Mouse (Mus musculus): ENCODE measurements at regions not wholly inside any gene's neighbourhood (a gene's known extent, or its start where the extent isn't known, plus 50 kb on each side); places are given as distances from the start of the nearest gene placed in this dataset.

GRCm38 (mm10) chr11:112044455-112044854 lies 737.6 kb upstream of the Sox9 start:
- Histone ChIP-seq H3K4me1 (ENCODE audit: insufficient read depth, low read length) (no peaks in the 10 kb centered on the region), H3K27ac (ENCODE audit: low read depth, low read length) (no peak overlapping the region), H3K9ac (replicated peaks; ENCODE audit: low read length, poor library complexity, severe bottlenecking) (no peak overlapping the region), H3K4me2 (ENCODE audit: low read depth, low read length, poor library complexity, severe bottlenecking) (no peak overlapping the region), H3K36me3 (ENCODE audit: insufficient read depth, low read length) (no peaks in the 10 kb centered on the region), H3K4me3 (ENCODE audit: low read depth, low read length) (no peak overlapping the region), H3K27me3 (ENCODE audit: insufficient read depth, low read length) (no peaks in the 10 kb centered on the region), H3K9me3 (ENCODE audit: low read length) (no peaks in the 10 kb centered on the region)
- 49% methylated on average over 5 of the region's 5 CpGs for WGBS
- no peak for TF ChIP-seq CTCF (IDR thresholded peaks at IDR 0.05)
- ATAC-seq (ENCODE audit: low FRiP score) (no peak), DNase-seq (ENCODE audit: low spot score) (no peak)

GRCm38 (mm10) chr11:112045353-112045752 lies 736.7 kb upstream of the Sox9 start:
- DNase-seq (ENCODE audit: low spot score) (no peak), ATAC-seq (ENCODE audit: low FRiP score) (no peak)
- TF ChIP-seq CTCF (IDR thresholded peaks at IDR 0.05): no peak
- H3K27ac ChIP-seq (ENCODE audit: low read depth, low read length): no peak overlapping the region
- H3K9me3 ChIP-seq (ENCODE audit: low read length): no peaks in the 10 kb centered on the region
- H3K36me3 ChIP-seq (ENCODE audit: insufficient read depth, low read length): no peaks in the 10 kb centered on the region
- no peaks in the 10 kb centered on the region for H3K4me1 ChIP-seq (ENCODE audit: insufficient read depth, low read length)
- no peak overlapping the region for H3K4me3 ChIP-seq (ENCODE audit: low read depth, low read length)
- 97% methylated on average over 2 of the region's 2 CpGs for WGBS
- H3K27me3 ChIP-seq (ENCODE audit: insufficient read depth, low read length): no peaks in the 10 kb centered on the region
- H3K4me2 ChIP-seq (ENCODE audit: low read depth, low read length, poor library complexity, severe bottlenecking): no peak overlapping the region
- no peak overlapping the region for H3K9ac ChIP-seq (replicated peaks; ENCODE audit: low read length, poor library complexity, severe bottlenecking)

GRCm38 (mm10) chr11:112050362-112050761 lies 731.7 kb upstream of the Sox9 start:
- TF ChIP-seq CTCF (IDR thresholded peaks at IDR 0.05): no peak
- no peak for ATAC-seq (ENCODE audit: low FRiP score)
- no peak for DNase-seq (ENCODE audit: low spot score)

GRCm38 (mm10) chr11:112055591-112055990 lies 726.4 kb upstream of the Sox9 start:
- WGBS: 39% methylated on average over 6 of the region's 6 CpGs
- Histone ChIP-seq H3K9me3 (ENCODE audit: low read length) (no peaks in the 10 kb centered on the region), H3K36me3 (ENCODE audit: insufficient read depth, low read length) (no peaks in the 10 kb centered on the region), H3K27me3 (ENCODE audit: insufficient read depth, low read length) (no peaks in the 10 kb centered on the region), H3K4me3 (ENCODE audit: low read depth, low read length) (no peak overlapping the region), H3K4me1 (ENCODE audit: insufficient read depth, low read length) (no peaks in the 10 kb centered on the region; the same call in 1 of the 2 replicates), H3K27ac (ENCODE audit: low read depth, low read length) (no peak overlapping the region), H3K9ac (replicated peaks; ENCODE audit: low read length, poor library complexity, severe bottlenecking) (no peak overlapping the region), H3K4me2 (ENCODE audit: low read depth, low read length, poor library complexity, severe bottlenecking) (no peak overlapping the region)
- peak; percentile 35 for DNase-seq (ENCODE audit: low spot score)
- TF ChIP-seq CTCF (IDR thresholded peaks at IDR 0.05): no peak
- ATAC-seq (ENCODE audit: low FRiP score): no peak

More at GRCm38 (mm10) chr11:112050362-112050761, 731.7 kb upstream of the Sox9 start:
- no peak overlapping the region for H3K4me3 ChIP-seq (ENCODE audit: low read depth, low read length)
- no peak overlapping the region for H3K27ac ChIP-seq (ENCODE audit: low read depth, low read length)
- no peaks in the 10 kb centered on the region for H3K4me1 ChIP-seq (ENCODE audit: insufficient read depth, low read length)
- H3K36me3 ChIP-seq (ENCODE audit: insufficient read depth, low read length): no peaks in the 10 kb centered on the region
- no peak overlapping the region for H3K9ac ChIP-seq (replicated peaks; ENCODE audit: low read length, poor library complexity, severe bottlenecking)
- H3K9me3 ChIP-seq (ENCODE audit: low read length): no peaks in the 10 kb centered on the region
- H3K4me2 ChIP-seq (ENCODE audit: low read depth, low read length, poor library complexity, severe bottlenecking): no peak overlapping the region
- no peaks in the 10 kb centered on the region for H3K27me3 ChIP-seq (ENCODE audit: insufficient read depth, low read length)
- WGBS: 20% methylated on average over 7 of the region's 7 CpGs

- H3K4me2 ChIP-seq (ENCODE audit: low read depth, low read length, poor library complexity, severe bottlenecking): no peak overlapping the region
- no peaks in the 10 kb centered on the region for H3K27me3 ChIP-seq (ENCODE audit: insufficient read depth, low read length)
- H3K4me3 ChIP-seq (ENCODE audit: low read depth, low read length): no peak overlapping the region
- H3K4me1 ChIP-seq (ENCODE audit: insufficient read depth, low read length): no peaks in the 10 kb centered on the region
- DNase-seq (ENCODE audit: low spot score) (no peak), ATAC-seq (ENCODE audit: low FRiP score) (no peak)
- no peak overlapping the region for H3K9ac ChIP-seq (replicated peaks; ENCODE audit: low read length, poor library complexity, severe bottlenecking)
- peak; percentile 26; the same call in 1 of the 2 replicates for TF ChIP-seq CTCF (IDR thresholded peaks at IDR 0.05)
- H3K36me3 ChIP-seq (ENCODE audit: insufficient read depth, low read length): no peaks in the 10 kb centered on the region
- no peak overlapping the region for H3K27ac ChIP-seq (ENCODE audit: low read depth, low read length)
- 83% methylated on average over 3 of the region's 3 CpGs for WGBS
- no peaks in the 10 kb centered on the region for H3K9me3 ChIP-seq (ENCODE audit: low read length)
Measured at GRCm38 (mm10) chr11:112067176-112067575, 714.8 kb upstream of the Sox9 start.

- Histone ChIP-seq H3K9me3 (ENCODE audit: low read length) (no peaks in the 10 kb centered on the region), H3K4me2 (ENCODE audit: low read depth, low read length, poor library complexity, severe bottlenecking) (no peak overlapping the region), H3K27ac (ENCODE audit: low read depth, low read length) (no peak overlapping the region), H3K27me3 (ENCODE audit: insufficient read depth, low read length) (no peaks in the 10 kb centered on the region), H3K36me3 (ENCODE audit: insufficient read depth, low read length) (no peaks in the 10 kb centered on the region), H3K9ac (replicated peaks; ENCODE audit: low read length, poor library complexity, severe bottlenecking) (no peak overlapping the region), H3K4me3 (ENCODE audit: low read depth, low read length) (no peak overlapping the region), H3K4me1 (ENCODE audit: insufficient read depth, low read length) (no peaks in the 10 kb centered on the region)
- no peak for ATAC-seq (ENCODE audit: low FRiP score)
- TF ChIP-seq CTCF (IDR thresholded peaks at IDR 0.05): no peak
- peak; percentile 17 for DNase-seq (ENCODE audit: low spot score)
- 81% methylated on average over 4 of the region's 4 CpGs for WGBS
Measured at GRCm38 (mm10) chr11:112068821-112069220, 713.2 kb upstream of the Sox9 start.

Data from midbrain, postnatal 0 days (tissue).